Mouse (Mus musculus) ovary, postnatal 10 days (tissue): ENCODE results near the gene Mta3.
"Not testable (repeated sequence)": the region's sequence is repeated elsewhere in the genome, so short reads cannot be mapped to it uniquely, and the experiment has no call there.

ENCODE experiments used
- DNase-seq: peaks from one replicate; pipeline ENCODE4 v3.0.0; 2022; ENCODE audit warnings: low spot score

The Mta3 gene

DNA sequence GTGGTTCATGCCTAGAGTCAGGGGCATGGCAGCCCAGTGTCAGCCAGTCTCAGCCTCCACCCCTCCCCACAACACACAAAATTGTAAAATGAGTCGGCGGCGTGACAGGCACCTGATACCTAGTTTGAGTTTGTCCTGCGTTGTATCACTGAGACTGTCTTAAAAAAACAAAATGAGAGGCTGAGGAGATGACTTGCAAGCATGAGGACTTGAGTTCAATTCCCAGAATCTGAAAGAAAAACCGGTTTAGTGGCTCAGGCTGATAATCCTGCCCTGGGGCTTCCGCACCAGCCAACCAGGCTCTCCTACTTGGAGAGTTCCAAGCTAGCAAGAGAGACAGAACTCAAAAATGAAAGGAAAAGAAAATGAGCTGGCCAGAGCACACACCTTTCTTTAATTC is 2.9 kb downstream of the Mta3 start:
- DNase-seq = no peak

DNA sequence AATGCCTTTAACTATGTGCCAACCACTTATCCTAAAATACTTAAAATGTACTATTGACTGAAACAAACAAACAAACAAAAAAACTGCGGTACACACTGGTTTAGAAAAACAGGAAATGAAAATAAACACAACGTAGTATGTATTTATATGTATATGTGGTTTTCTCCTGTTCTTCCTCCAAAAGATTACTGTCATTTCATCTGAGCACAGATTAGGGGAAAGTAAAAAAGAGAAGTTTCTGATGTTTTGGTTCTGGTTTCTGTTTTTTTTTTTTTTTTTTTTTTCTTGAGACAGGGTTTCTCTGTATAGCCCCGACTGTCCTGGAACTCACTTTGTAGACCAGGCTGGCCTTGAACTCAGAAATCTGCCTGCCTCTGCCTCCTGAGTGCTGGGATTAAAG is 3.6 kb downstream of the Mta3 start:
- not testable (repeated sequence) for DNase-seq

DNA sequence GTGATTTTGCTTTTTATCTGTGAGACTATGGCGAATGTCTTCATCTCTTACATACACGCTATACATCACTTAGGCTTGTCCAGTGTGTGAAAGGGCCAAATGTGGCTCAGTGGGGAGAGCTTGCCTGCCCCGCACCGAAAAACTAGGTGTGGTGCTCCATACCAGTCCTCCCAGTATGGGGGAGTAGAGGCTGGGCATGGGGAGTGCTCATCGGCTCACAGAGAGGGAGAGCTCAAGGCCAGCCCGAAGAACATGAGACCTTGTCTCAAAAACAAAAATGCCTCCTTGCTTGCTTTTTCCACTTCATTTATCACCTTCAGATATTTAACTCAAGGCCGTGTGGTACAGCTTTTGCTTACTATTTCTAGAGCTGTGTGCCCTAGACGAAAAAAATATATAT is 4.7 kb downstream of the Mta3 start:
- DNase-seq = no peak

DNA sequence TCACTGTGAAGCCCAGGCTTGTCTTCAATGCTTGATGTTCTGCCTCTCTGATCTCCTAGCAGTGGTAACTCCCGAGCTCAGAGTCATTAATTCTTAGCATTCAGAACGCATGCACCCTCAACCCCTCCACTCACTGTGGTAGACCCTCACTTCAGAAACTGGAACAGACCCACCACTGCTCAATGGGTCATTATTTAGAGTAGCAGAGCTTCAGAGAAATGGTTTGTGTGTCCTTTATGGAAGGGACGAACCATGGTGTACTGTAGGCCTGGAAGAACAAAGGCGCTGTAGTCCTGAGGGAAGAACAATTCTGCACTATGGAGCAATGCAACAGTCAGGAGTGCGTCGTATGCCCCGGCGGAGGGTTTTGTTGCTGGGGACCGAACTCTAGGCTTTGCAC is 6.4 kb downstream of the Mta3 start:
- DNase-seq = no peak

DNA sequence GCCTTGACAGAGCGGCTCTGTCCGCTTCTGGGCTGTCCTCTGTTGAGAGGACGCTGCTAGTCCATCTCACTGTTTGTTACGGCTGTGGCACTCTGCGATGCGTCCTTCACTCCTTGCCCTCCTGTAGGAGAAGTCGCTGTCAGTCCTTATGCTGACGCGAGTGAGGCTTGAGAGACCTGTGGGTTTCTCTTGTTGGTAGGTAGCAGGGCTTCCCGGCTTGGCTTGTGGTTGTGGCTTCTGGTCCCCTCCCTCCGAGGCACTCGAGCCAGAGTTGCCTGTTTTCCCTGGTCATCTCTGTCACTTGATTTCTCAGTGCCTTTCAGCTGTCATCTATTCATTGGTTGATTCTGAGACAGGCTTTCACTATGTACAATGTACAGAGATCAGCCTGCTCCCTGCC is 14.5 kb downstream of the Mta3 start:
- DNase-seq = no peak

DNA sequence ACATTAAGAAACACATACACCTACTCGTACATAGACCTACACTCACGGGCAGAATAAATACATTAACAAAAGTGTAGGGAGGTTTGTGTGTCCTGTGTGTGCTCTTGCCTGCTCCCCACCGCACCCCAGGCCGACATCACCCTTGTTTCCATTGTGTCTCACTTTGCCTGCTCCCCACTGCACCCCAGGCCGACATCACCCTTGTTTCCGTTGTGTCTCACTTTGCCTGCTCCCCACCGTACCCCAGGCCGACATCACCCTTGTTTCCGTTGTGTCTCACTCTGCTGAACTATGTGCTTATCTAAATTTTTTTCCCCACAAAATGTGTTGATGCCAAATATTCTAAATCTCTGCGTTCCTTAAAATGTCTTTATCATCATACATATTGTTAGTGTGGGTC is 15.2 kb downstream of the Mta3 start:
- no peak for DNase-seq

DNA sequence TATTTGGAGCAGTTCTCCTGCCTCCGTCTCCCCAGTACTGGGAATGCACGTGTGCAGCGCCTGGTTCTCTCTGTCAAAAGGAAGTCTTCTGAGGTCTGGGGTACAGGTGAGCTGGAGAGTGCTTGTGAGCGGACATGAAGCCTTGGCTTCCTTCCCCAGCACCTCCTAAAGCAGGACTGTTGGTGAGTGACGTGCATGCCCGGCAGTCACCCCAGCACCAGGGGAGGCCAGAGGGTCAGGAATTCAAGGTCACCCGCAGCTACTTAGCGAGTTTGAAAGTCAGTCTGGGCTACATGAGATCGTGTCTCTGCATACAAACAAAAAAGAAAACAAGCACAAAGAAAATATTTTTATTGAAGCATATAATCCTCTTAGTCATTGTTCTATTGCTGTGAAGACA is 17.1 kb downstream of the Mta3 start:
- DNase-seq = no peak

DNA sequence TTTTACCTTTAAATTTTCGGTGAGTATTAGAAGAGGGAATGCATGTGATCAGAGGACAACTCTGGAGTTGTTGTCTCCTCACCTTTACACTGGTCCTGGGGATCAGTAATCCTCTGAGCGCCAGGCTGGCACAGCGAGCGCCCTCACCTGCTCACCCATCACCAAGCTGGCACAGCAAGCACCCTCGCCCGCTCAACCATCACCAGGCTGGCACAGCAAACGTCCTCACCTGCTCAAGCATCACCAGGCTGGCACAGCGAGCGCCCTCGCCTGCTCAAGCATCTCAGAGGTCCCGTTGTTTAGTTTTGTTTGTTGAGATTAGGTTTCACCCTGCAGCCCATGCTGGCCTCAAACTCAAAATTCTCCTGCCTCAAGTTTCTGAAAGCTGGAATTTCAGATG is 20.5 kb downstream of the Mta3 start:
- no peak for DNase-seq

DNA sequence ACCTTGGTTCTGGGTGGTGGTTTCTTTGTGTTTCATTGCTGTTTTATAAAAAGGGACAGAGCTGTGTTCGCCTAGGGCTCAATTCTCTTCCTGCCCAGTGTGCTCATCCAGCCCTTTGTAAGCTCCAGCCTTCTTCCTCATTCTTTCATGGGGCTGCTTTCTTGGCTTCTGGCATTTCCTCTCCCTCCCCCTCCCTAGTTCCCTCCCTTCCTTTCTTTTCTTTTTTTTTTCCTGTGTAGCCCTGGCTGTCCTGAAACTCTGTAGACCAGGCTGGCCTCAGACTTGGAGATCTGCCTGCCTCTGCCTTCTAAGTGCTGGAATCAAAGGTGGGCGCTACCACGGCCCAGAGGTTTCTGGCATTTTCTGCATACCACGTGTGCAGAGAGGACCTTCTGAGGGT is 21.7 kb downstream of the Mta3 start:
- no peak for DNase-seq

DNA sequence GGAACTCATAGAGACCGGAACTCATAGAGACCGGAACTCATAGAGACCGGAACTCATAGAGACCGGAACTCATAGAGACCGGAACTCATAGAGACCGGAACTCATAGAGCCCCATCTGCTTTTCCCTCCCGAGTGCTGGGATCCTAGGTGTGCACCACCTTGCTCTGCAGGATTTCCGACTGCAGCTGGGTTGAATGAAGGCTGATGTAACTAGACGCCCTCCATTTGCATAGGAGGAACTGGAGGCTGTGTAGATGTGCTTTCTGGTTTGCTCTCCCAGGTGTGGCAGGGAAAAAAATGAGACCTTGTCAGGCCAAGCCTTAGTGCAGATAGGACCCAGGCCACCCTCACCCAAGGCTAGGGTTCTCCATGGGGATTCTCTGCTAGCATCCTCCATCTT is 23.1 kb downstream of the Mta3 start:
- DNase-seq = no peak

DNA sequence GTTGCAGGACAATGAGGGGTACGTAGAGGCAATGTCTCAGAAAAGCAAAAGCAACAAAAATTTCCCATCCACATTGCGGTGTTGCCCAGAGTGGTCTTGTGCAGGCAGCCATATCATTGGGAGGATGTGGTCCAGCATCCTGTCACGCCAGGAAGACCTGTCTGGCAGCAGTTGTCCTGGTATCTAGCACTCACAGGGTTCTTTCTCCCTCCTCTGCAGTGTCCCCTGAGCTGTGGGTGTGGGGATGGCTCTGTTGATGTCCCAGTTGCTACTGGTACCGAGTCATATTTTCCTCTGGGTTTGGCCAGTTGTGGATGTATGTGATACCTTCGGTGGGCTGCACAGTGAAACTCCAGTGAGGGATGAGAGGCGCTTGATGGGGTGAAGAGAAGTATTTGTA is 24.2 kb downstream of the Mta3 start:
- DNase-seq = no peak

DNA sequence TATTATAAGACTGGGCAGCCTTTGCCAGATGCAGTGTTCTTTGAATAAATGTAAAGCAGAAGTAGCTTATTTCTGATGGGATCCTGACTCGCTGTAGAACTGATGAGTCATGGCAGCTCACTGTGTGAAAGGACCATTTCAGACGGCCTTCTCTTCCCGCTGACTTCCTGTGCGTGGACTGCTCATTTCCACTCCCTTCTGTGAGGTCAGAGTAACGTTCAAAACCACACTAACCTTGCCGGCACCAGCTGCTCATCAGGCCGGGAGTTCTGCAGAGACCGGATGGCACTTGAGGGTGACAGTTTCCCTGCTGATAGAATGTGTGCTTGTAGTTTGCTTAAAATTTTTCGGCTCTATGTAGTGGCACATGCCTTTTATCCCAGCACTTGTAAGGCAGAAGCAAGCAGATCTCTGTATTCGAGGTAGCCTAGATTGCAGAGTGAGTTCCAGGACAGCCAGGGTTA is 26.2 kb downstream of the Mta3 start:
- DNase-seq = no peak

DNA sequence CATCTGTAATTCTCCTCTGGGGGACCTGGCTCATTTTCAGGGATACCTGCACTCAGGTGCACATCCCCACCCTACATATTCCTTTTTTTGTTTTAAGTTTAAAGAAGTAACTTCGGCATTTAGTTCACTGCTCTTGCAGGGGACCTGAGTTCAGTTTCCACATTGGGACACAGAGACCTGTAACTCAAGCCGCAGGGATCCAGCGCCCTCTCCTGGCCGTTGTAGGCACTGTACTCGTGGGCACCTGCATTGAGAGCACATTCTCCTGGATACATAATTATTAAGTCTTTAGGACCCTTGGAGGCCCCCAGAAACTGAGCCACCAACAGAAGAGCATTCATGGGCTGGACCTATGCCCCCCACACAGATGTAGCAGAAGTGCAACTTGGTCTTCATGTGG is 26.8 kb downstream of the Mta3 start:
- DNase-seq = no peak

DNA sequence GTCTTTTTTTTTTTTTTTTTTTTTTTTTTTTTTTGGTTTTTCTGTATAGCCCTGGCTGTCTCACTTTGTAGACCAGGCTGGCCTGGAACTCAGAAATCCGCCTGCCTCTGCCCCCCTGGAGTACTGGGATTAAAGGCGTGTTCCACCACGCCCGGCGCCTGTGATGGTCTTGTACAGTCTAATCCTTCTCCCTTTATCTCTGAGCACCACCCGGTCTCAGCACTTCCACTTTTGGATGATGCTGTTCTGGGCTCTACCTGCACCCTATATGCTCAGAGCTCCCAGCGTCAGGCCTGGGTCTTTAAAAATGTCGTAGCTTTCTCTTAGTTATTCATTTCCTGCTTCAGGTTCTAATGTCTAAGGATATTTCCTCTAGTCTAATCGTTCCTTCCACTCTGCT is 30.7 kb downstream of the Mta3 start:
- DNase-seq = no peak

DNA sequence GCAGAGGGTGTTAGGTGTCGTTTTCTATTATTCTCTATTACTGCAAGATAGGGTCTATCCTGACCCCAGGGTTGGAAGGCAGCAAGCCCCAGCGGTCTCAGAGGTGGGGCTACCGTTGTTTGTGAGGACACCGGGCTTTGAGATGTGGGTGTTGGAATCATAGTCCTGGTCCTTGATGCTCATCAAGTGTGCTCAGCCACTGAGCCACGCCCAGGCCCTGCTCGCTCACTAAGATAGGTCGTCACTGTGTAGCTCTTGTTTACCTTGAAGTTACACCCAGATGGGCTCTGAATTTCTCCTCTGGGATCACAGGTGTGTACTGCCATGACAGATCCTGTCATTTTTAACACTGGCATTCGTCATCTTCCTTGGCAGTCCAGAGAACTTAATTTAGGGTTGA is 31.8 kb downstream of the Mta3 start:
- DNase-seq = no peak

DNA sequence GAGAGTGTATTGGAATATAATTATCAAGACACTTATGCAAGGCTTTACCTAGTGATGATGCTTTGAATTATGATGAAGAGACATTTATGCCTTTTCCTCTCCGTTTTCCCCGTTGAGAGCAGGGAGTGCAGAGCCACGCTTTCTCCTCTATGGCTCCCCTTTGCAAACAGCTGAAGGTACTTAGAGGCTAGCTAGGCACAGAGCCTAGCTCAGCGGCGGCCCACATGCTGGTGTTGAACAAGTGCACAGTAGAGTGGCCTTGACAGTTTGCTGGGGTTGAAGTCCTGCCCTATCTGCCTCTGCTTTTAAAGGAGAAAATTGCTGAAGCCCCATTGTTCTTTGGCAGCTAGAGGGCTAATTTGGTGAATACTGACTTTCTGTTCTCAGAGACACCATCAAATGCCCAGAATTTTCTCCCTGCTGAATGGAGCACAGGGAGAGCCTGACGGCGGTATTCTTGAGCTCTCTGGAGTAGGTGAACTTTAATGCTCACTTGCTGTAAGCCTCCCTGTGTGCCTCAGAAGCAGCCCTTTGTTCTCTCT is 34.2 kb downstream of the Mta3 start:
- DNase-seq = no peak

DNA sequence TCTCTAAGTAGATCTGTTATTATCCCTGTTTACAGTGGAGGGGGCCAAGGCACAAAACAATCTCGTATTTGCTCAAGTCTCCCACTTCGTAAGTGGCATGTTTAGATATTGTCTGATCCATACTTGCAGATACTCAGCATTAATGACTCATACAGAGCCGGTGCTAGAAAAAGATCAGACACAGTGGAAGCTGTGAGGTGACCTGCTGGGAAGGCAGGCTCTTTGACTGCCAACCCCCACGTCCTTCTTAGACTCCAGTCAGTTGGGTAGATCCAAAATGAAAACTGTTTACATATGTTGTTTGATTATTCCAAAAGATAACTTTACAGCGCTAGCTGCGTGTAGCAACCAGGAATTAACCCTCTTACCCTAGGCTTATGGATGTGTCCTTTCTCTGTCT is 35.3 kb downstream of the Mta3 start:
- DNase-seq = no peak

DNA sequence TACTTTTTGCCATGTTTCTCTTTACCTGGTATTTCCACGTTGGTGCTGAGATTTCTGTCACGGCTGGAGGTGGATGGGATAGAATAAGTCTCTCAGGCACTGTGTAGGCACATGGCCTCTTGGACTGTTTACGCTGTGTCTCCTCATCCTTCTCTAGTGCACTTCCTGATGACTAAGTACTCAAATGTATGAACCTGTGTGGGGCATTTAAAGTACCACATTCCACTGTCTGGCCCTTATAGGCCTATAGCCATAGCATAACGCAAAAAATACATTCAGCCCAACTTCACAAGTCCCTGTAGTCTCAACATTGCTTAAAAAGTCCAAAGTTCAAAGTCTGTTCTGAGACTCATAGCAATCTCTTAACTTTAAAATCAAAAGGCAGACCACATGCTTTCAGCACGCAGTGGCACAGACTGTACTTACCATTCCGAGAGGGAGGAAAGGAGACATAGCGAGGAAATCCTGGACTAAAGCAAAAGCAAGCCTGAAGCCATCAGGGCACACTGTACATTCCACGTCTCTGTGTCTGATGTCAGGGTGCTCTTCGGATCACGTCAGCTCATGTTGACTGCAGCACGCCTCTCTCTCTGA is 38.4 kb downstream of the Mta3 start:
- no peak for DNase-seq

DNA sequence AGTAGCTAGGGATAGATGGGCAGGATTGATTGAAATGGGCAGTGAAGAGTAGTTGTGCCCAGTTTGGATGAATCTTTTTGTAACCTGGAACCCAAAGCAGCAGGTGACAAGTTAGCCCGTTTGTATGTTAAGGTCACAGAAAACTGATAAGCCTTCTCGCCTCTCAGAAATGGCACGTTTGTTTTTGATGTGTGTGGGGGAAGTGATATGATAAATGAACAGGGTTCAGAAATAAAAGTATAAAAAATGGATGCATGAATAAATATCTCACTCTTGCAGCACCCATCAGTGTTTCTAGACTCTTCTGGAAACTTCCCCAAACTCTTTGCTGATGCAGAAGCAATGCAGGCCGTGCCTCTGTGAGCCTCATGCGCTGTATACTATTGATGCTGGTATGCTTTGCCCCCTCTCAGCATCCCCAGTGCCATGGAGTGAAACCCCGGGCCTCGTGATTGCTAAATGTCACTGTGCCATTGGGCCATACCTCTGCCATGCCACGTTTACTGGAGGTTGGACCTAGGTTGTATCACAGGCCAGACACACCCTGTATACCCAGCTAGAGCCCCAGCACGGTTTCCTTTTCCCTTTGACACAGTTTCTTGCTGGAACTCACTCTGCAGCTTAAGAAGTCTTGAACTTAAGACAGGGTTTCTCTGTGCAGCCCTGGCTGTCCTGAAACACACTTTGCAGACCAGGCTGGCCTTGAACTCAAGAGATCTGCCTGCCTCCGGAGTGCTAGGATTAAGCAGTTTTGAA is 41.6 kb downstream of the Mta3 start:
- no peak for DNase-seq

DNA sequence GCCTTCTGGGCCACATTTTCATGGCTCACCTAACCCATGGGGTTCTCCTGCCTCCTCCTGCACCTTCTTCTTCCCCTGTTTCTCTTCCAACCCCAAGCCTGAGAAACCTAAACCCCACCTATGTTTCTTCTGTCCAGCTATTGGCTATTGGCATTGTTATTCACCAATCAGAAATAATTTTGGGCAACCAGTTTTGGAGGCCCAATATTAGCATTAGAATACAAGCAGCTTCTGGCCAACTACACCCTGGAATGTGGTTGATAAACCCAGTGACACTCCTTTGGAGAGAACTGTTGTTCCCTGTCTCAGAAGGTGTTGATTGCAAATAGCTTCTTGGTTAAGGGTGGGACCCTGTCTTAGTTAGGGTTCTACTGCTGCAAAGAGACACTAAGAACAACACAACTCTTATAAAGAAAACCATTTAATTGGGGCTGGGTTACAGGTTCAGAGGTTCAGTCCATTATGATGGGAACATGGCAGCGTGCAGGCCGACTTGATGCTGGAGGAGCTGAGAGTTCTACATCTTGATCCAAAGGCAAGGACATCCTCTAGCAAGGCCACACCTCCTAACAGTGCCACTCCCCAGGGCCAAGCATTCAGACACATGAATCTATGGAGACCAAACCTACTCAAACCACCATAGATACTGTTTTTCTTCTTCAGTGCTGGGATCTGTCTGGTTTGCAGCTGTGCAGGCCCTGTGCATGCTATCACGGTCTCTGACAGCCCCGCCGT is 44.4 kb downstream of the Mta3 start:
- no peak for DNase-seq

DNA sequence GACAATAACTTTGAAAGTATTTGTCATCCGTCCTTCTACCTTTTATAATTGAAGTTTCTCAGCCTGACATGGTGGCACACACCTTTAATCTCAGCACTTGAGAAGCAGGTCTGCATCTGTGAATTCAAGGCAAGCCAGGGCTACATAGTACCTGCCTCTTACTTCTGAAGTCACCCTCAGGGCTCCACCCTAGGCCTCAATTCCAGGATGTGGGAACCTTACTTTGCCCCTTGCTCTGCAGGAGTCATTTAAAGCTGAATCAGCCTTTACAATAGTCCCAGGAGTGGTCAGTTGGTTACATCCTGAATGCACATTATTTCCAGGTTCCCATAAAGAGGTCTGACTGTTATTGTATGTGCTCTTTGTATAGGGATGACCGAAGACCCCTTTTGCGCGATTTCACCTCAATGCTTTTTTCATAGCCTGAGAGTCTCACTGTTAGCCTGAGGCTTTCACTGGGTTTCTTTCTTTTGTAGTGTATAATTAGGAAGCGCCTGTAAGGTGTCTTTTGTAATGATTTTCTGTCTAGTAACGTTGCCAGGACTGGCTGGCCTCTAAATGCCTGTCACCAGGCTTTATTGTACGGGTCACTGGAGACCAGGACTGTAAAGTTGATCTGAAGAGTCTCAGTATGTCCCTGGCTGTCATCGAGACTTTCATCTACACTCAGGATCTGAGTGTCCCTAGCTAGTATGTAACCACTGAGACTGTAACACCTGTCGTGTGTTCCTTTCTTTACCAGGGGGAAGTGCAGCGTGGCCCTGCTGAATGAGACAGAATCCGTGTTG is 47.3 kb downstream of the Mta3 start:
- no peak for DNase-seq

DNA sequence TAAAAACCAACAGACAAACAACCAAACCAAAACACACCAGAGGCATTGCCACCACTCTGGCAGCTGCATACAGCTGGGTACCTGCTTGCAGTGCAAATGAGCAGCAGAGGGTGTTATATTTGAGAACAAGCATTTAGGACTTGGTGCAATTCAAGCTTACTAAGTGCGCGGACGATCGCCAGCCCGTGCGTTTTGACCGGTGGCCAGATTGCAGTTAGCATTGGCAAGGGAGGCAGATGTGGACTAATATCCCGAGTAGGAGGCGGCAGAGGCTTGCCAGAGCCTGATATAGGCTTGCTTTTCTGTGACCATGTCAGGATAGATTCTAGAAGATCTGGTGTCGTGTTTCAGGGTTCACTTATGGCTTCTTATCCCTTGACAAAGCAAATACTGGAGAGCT is 52.1 kb downstream of the Mta3 start:
- DNase-seq = no peak
